Comparison of ENCODE assay signal across 9 mouse cellular contexts in the genomic region with DNA sequence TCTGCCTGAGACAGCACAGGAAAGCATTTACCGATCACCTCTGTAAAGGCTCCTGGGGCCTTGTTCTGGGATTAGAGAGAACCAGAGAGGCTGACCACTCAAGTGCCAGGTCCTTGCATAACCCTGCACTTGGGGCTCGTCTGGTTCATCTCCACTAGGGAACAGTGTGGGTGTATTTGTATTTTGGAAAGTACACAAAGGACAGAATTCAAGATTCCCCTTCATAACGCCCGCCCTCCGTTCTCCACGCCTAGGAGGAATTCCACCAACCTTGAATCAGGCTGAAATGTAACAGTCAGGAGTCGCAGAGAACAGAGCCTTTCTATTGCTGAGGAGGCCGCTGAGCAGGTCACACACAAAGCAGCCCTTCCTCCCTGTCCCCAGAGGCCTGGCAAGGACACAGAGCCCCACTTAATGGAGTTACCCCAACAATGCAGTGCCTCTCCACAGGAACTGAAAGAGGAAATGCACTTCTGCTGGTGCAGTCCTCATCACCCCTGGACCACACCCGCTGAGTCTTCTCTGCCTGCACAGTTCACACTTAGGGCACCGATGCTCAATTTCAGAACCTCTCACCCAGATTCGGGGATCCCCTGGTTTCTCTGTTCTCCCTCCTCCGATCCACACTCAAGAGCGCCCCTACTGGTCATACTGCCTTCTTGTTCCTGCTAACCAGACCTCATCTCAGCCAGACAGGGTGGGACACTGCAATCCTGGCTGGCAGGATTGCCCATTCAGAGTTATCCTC. TPM values are rescaled to one million over a fixed set of nuclear protein-coding genes. Genes with fewer than 3 reads are reported as not detected.
DNase-seq lines count a peak whose midpoint lies in the region; TF ChIP-seq lines count a peak whose summit lies in the region.
"Had no signal": no experiment of that assay in that cellular context is flagged by ENCODE, and none has a peak within 500 bp of the region (broad histone marks: within the 10 kb centered on the region; RNA-seq: fewer than 3 reads in every experiment).

No protein-coding gene starts in this region.

- peaks cover 9% of the 10 kb centered on the region; the same call in 1 of the 2 replicates for H3K4me1 ChIP-seq in limb, embryonic 10.5 days

- peak overlapping the region; percentile 64 for H3K27ac ChIP-seq in left cerebral cortex, adult 2 months
- no peak overlapping the region for H3K27ac ChIP-seq in limb, embryonic 10.5 days
- H3K27ac ChIP-seq: midbrain, embryonic 12.5 days had no signal

- intact Hi-C loops in left cerebral cortex, adult 2 months (cut with DNase I) = loop anchor here (5.0 kb wide), 1 partner anchor 212 kb away; no protein-coding TSS in a partner anchor

- peak; percentile 50 to 54 for DNase-seq in left cerebral cortex, adult 2 months (ENCODE audit: extremely low spot score in 1 of 2, low spot score in 2 of 2)
- DNase-seq in left cerebral cortex, adult 11 months (ENCODE audit: low spot score) = no peak
- peak; percentile 75 for DNase-seq in NIH3T3 (ENCODE audit: low read depth)
- DNase-seq in cerebellum, postnatal 10 days = peak; percentile 82 to 88
- peak; percentile 37 for DNase-seq in gonadal fat pad, adult 2 months (ENCODE audit: low read depth)
- peak; percentile 50 for DNase-seq in limb, embryonic 10.5 days (ENCODE audit: low spot score)
- DNase-seq in naive thymus-derived CD4-positive, alpha-beta T cell, adult 2 months (ENCODE audit: low read depth) = peak; percentile 68
- peak; percentile 61 for DNase-seq in thymus, postnatal 0 days (ENCODE audit: low spot score)

- H3K4me3 ChIP-seq in left cerebral cortex, adult 2 months = no peak overlapping the region
- H3K4me3 ChIP-seq in limb, embryonic 10.5 days = no peak overlapping the region
- H3K4me3 ChIP-seq: midbrain, embryonic 12.5 days had no signal

- H3K9me3 ChIP-seq in limb, embryonic 10.5 days (replicated peaks) = no peaks in the 10 kb centered on the region
- H3K9me3 ChIP-seq: midbrain, embryonic 12.5 days had no signal

- H3K36me3 ChIP-seq in limb, embryonic 10.5 days = peaks cover 65% of the 10 kb centered on the region

- 81% methylated on average over 13 of the region's 13 CpGs for WGBS in limb, embryonic 10.5 days

- no peaks in the 10 kb centered on the region for H3K27me3 ChIP-seq in limb, embryonic 10.5 days (ENCODE audit: low read depth, poor library complexity, severe bottlenecking)
- H3K27me3 ChIP-seq: midbrain, embryonic 12.5 days had no signal

- TF ChIP-seq CTCF in left cerebral cortex, adult 2 months (IDR thresholded peaks at IDR 0.05) = peak; percentile 69

RNA-seq across cellular contexts. Expression of gene Xpnpep1, which starts 20.1 kb away (rescaled TPM):
- 10 to 100 TPM; 67.1 to 72.6 TPM for total RNA-seq in left cerebral cortex, adult 2 months (2021)
- 100 and 113 TPM in 2 replicates for polyA plus RNA-seq in gonadal fat pad, adult 2 months (2012; rRNA removed)
- polyA plus RNA-seq in limb, embryonic 10.5 days (2016; fragmentation: Nextera tagmentation; extraction: Ambion mirVana) = 138 and 152 TPM in 2 replicates
- 79.6 and 81.6 TPM in 2 replicates for polyA plus RNA-seq in thymus, postnatal 0 days (2015; fragmentation: Nextera tagmentation; extraction: Ambion mirVana)
